Mouse (Mus musculus): ENCODE measurements around the gene Speer3. TPM values are rescaled to one million over a fixed set of nuclear protein-coding genes. Genes with fewer than 3 reads are reported as not detected.
"Not testable (repeated sequence)": the region's sequence is repeated elsewhere in the genome, so short reads cannot be mapped to it uniquely, and the experiment has no call there.

Gene Speer3
- not detected in 3 replicates for total RNA-seq (2017)

- no peak for ATAC-seq (replicated peaks; ENCODE audit: insufficient number of reproducible peaks, low FRiP score, low TSS enrichment, poor library complexity, severe bottlenecking)
These were observed at the start of gene Speer3 for GRCm38 (mm10) chr5:13791319-13791718. Gene Speer3 (plus strand): TSS chr5:13791619.

- not testable (repeated sequence) for ATAC-seq (replicated peaks; ENCODE audit: insufficient number of reproducible peaks, low FRiP score, low TSS enrichment, poor library complexity, severe bottlenecking)
These were observed 19.1 kb downstream of the Speer3 start for GRCm38 (mm10) chr5:13810496-13810895.

- no peak for ATAC-seq (replicated peaks; ENCODE audit: insufficient number of reproducible peaks, low FRiP score, low TSS enrichment, poor library complexity, severe bottlenecking)
These were observed 33.7 kb downstream of the Speer3 start for GRCm38 (mm10) chr5:13825108-13825507.

- no peak for ATAC-seq (replicated peaks; ENCODE audit: insufficient number of reproducible peaks, low FRiP score, low TSS enrichment, poor library complexity, severe bottlenecking)
These were observed 35.3 kb downstream of the Speer3 start for GRCm38 (mm10) chr5:13826708-13827107.

- no peak for ATAC-seq (replicated peaks; ENCODE audit: insufficient number of reproducible peaks, low FRiP score, low TSS enrichment, poor library complexity, severe bottlenecking)
These were observed 52.9 kb downstream of the Speer3 start for GRCm38 (mm10) chr5:13844317-13844716.

Other genes starting within 250 kb of the Speer3 start
- gene Sema3e, start 233.7 kb downstream of the Speer3 start, total RNA-seq (2017): 0.10 TPM in 2 of 3 replicates, not detected in the other

Data from monocyte, adult 5-6 weeks (primary cell).